Mouse (Mus musculus) C2C12 (cell line): ENCODE data around the gene Wdfy1.

ENCODE experiments used
- CEBPB ChIP-seq: IDR thresholded peaks from one replicate; pipeline ENCODE4 v1.6.1; 2011; ENCODE audit warnings: low read depth, mild to moderate bottlenecking, control low read depth, moderate library complexity
- CTCF ChIP-seq: IDR thresholded peaks from one replicate; pipeline ENCODE4 v1.5.1; 2011; ENCODE audit not compliant: control insufficient read depth, insufficient read depth, insufficient read length
- MAX ChIP-seq: IDR thresholded peaks from one replicate; pipeline ENCODE4 v1.6.1; 2011; ENCODE audit warnings: mild to moderate bottlenecking, control low read depth
- MYOD1 ChIP-seq: IDR thresholded peaks from one replicate; pipeline ENCODE4 v1.6.1; 2011; ENCODE audit warnings: low read depth; ENCODE audit not compliant: control insufficient read depth, insufficient read length
- USF1 ChIP-seq: IDR thresholded peaks from one replicate; pipeline ENCODE4 v1.6.1; 2011; ENCODE audit warnings: low read depth, mild to moderate bottlenecking, control low read depth, moderate library complexity

DNA sequence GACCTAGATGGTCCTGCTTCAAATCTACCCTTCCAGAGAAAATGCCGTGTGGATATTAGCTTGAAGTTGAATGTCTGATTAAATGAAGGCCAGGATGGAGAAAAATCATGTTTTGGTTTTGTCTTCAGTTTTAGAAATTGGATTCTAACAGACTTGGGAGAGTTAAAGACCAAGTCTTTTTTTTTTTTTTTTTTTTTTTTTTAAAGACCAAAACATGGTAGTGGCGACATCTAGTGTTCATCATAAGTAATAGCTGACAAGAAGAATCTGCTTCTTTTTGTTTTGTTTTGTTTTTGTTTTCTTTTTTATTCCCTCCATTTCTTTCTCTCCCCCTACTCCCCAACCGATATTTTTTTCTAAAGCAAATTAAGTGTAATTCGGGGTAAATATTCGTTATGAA lies 93.0 kb downstream of the Wdfy1 start:
- TF ChIP-seq CTCF: no peak
- no peak for TF ChIP-seq CEBPB
- TF ChIP-seq USF1: no peak
- no peak for TF ChIP-seq MAX
- TF ChIP-seq MYOD1: no peak
